Mouse (Mus musculus): ENCODE measurements around the gene Rassf2.

- TF ChIP-seq POLR2A (IDR thresholded peaks at IDR 0.05; ENCODE audit: control insufficient read depth, extremely low read depth, insufficient read depth, low read length, poor library complexity): no peak
- TF ChIP-seq CTCF (IDR thresholded peaks at IDR 0.05; ENCODE audit: borderline replicate concordance, control insufficient read depth, extremely low read depth, insufficient read depth, low read length, poor library complexity): no peak
These were observed 31.8 kb upstream of the Rassf2 start for GRCm38 (mm10) chr2:132061884-132062283.
